Mouse (Mus musculus) embryonic facial prominence, embryonic 13.5 days (tissue): ENCODE measurements around the gene Tnfrsf18. TPM values are rescaled to one million over a fixed set of nuclear protein-coding genes. Genes with fewer than 3 reads are reported as not detected.
A peak's percentile ranks its signal among the peaks of the same experiment; 100 is the strongest.

Experiments
- ATAC-seq: fragments of 200-750 bp; cut with Nextera tagmentation; 2 replicates; pipeline ENCODE4 v1.8.0; 2017; ENCODE audit warnings: low read depth; ENCODE audit not compliant: insufficient number of reproducible peaks, insufficient read depth, low FRiP score, low TSS enrichment
- H3K27ac ChIP-seq: fragments of 300-500 bp; sonication (generic); 2 replicates; pipeline ENCODE4 v1.5.1; 2015; ENCODE audit warnings: moderate library complexity, mild to moderate bottlenecking, inconsistent platforms
- H3K27me3 ChIP-seq: fragments of 300-500 bp; sonication (generic); 2 replicates; pipeline ENCODE4 v1.6.1; 2015; ENCODE audit warnings: mild to moderate bottlenecking, inconsistent platforms
- H3K36me3 ChIP-seq: fragments of 300-500 bp; sonication (generic); 2 replicates; pipeline ENCODE4 v1.6.1; 2015; ENCODE audit warnings: mild to moderate bottlenecking, inconsistent platforms
- H3K4me1 ChIP-seq: fragments of 300-500 bp; sonication (generic); 2 replicates; pipeline ENCODE4 v1.6.1; 2015; ENCODE audit warnings: inconsistent platforms
- H3K4me2 ChIP-seq: fragments of 300-500 bp; sonication (generic); 2 replicates; pipeline ENCODE4 v1.6.1; 2015; ENCODE audit warnings: moderate library complexity, mild to moderate bottlenecking, inconsistent platforms
- H3K4me3 ChIP-seq: fragments of 300-500 bp; sonication (generic); 2 replicates; pipeline ENCODE4 v1.5.1; 2015; ENCODE audit warnings: mild to moderate bottlenecking, inconsistent platforms
- H3K9ac ChIP-seq: fragments of 300-500 bp; sonication (generic); 2 replicates; pipeline ENCODE4 v1.6.1; 2015; ENCODE audit warnings: mild to moderate bottlenecking, inconsistent platforms
- H3K9me3 ChIP-seq: fragments of 300-500 bp; sonication (generic); 2 replicates; pipeline ENCODE4 v1.6.1; 2016; ENCODE audit warnings: inconsistent platforms
- WGBS: fragments of 180-500 bp; shearing (Covaris S2); methylation state at CpG from one replicate; pipeline ENCODE4 v1.1.7; 2015; ENCODE audit warnings: mixed read lengths; 5-methylcytosine and 5-hydroxymethylcytosine counted together
- polyA plus RNA-seq: library from polyadenylated mRNA; unstranded; fragments of >200 nt; fragmentation: Nextera tagmentation; extraction: Ambion mirVana; gene quantifications from 2 replicates; pipeline ENCODE4 v1.2.1, GENCODE M21; 2015

Gene Tnfrsf18
- polyA plus RNA-seq, 1 experiment from 2014 or later: 3.0 TPM

DNA sequence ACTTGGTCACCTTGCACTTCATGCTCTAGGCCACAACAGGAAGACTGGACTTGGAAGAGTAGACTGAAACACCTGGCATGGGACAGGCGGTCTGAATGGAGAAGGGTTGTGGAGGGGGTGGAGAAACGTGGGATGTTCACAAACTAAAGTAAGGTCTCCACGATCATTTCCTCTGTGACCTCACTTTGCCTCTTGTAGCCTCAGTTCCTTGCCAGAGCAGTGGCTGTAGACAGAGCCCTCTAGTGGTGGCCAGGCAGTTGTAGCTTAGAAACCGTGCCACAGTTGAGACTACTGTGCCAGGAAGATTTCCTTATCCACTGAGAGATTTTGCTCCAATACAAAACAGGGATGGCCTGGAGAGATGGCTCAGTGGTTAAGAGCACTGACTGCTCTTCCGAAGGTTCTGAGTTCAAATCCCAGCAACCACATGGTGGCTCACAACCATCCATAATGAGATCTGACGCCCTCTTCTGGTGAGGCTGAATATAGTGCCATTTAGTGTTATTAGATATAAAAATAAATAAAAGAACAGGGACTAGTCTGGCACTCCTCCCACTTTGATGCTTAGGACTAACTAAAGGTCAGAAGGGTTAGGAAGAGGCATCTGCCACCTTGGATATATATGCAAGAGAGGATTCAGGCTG lies 7.6 kb downstream of the Tnfrsf18 start:
- Histone ChIP-seq H3K27me3 (peaks cover 30% of the 10 kb centered on the region), H3K9me3 (no peaks in the 10 kb centered on the region), H3K4me1 (peaks cover 28% of the 10 kb centered on the region), H3K36me3 (peaks cover 6% of the 10 kb centered on the region), H3K4me2 (no peak overlapping the region), H3K4me3 (no peak overlapping the region), H3K27ac (no peak overlapping the region), H3K9ac (no peak overlapping the region)
- no peak for ATAC-seq
- WGBS: 43% methylated on average over 6 of the region's 6 CpGs

DNA sequence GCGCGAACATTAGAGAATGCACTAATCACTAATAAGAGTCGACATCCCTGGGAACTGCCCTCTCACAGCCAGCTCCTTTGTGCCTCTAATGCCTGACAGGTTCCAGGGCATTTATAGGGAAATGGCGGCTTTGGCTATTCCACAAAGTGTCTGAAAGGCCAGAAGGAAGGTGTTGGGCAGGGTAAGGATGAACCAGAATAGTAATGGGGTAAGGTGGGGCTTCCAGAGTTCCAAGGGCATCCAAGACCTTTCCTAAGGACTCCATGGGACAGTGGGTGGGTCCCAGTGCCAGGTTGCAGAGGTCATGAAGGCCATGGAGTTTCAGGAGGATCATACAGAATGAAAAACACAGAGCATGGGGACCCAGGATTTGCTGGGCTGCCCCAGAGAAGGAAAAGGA lies 8.3 kb downstream of the Tnfrsf18 start:
- Histone ChIP-seq H3K4me2 (no peak overlapping the region; the same call in 1 of the 2 replicates), H3K36me3 (peaks cover 3% of the 10 kb centered on the region; the same call in 1 of the 2 replicates), H3K4me1 (peaks cover 28% of the 10 kb centered on the region), H3K27me3 (peaks cover 30% of the 10 kb centered on the region), H3K9ac (0 out of 2 replicates have a peak overlapping the region, but pooled peaks have one; percentile 38), H3K4me3 (no peak overlapping the region), H3K27ac (no peak overlapping the region), H3K9me3 (no peaks in the 10 kb centered on the region)
- no peak for ATAC-seq
- WGBS: 61% methylated on average over 4 of the region's 4 CpGs

DNA sequence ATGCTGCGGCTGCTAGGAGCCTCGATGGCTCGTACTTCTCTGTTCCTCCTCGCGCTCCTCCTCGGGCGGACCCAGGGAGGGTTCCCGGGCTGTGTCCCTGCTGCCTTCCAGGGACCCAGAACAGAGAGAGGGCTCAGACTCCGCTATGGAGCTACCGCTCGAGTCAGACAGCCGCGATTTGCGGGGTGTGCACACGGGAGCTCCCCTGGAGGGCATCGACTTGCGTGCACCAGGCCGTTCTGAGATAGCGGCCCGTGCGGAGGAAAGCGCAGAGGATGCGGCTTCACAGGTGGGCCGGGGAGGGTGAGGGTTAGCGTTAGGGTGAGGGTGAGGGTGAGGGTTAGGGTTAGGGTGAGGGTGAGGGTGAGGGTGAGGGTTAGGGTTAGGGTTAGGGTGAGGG lies 8.9 kb downstream of the Tnfrsf18 start:
- no peak for ATAC-seq
- Histone ChIP-seq H3K9me3 (no peaks in the 10 kb centered on the region), H3K4me3 (peak overlapping the region; percentile 15), H3K9ac (peak overlapping the region; percentile 38; the same call in 1 of the 2 replicates), H3K27ac (no peak overlapping the region), H3K4me1 (peaks cover 28% of the 10 kb centered on the region), H3K4me2 (peak overlapping the region; percentile 51), H3K36me3 (no peaks in the 10 kb centered on the region), H3K27me3 (peaks cover 30% of the 10 kb centered on the region)
- 10% methylated on average over 25 of the region's 25 CpGs for WGBS

DNA sequence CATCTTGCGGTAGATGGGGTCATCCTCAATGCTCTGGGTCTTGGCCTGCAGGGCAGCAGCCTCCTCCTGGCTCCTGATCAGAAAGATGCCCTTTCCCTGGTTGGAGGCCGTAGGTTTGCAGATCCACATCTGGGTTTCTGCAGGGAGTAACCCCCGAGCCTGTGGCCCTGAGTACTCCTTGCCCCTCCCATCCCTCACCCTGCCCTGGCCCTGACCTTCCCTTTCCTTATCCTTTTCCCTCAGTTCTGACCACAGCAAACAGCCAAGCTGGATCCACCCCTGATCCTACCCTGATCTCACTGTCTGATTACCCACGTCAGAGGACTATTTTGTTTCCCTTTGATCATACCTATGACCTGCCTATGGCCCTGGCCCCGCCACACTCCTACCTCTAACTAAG lies 18.8 kb downstream of the Tnfrsf18 start:
- Histone ChIP-seq H3K27me3 (no peaks in the 10 kb centered on the region), H3K4me3 (no peak overlapping the region), H3K27ac (no peak overlapping the region), H3K4me1 (no peaks in the 10 kb centered on the region), H3K4me2 (no peak overlapping the region), H3K9ac (no peak overlapping the region), H3K9me3 (no peaks in the 10 kb centered on the region), H3K36me3 (no peaks in the 10 kb centered on the region)
- no peak for ATAC-seq
- WGBS: 46% methylated on average over 5 of the region's 5 CpGs

DNA sequence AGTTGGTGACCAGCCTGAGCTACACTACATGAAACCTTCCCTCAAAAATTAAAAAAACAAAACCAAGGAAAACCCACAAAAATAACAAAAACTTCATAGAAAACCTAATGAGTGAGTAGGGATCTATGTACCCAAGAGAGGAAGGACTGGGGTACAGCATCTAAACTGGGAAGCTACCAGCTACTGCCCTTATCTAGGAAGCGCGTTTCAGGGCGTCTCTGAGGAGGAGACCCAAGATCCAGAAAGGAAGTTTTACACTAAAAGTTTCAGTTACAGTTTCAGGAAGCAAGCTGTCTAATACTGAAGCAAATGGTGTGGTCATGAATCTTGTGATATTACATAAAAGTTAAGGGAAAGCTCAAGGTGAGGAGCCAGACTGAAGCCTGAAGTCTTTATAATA lies 23.8 kb downstream of the Tnfrsf18 start:
- no peaks in the 10 kb centered on the region for H3K9me3 ChIP-seq
- no peak overlapping the region for H3K9ac ChIP-seq
- no peak overlapping the region for H3K27ac ChIP-seq
- H3K4me3 ChIP-seq: no peak overlapping the region
- no peaks in the 10 kb centered on the region for H3K27me3 ChIP-seq
- ATAC-seq: no peak
- 78% methylated on average over 3 of the region's 3 CpGs for WGBS
- H3K4me1 ChIP-seq: no peaks in the 10 kb centered on the region
- no peak overlapping the region for H3K4me2 ChIP-seq
- no peaks in the 10 kb centered on the region for H3K36me3 ChIP-seq

DNA sequence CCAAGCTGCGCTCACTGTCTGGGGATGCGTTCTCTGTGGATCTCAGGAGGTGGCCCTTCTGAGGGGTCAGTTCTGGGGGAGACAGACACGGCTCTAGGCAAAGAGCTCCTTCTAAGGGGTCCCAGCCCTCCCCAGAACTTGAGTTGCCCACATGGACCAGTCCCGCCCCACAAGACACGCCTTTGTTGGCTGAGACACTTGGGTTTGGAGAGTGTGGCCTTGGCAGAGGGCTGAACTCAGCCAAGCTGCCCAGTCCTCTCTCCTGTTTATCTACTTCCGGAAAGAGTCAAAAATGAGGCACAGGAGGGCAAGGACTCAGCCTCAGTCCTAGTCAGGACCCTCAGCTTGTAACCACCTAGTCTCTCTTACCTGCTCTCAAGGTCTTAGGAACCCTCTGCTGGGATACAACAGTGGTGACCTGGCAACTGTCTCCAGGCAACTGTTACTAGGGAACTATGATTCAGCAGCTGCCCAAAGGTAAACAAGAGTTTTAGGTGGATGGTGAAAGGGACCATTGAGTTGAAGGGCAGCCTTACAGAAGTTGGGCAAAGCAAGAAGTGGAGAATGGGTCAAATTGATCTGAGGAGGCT lies 24.5 kb downstream of the Tnfrsf18 start:
- no peak for ATAC-seq
- Histone ChIP-seq H3K27me3 (no peaks in the 10 kb centered on the region), H3K27ac (no peak overlapping the region), H3K4me3 (no peak overlapping the region), H3K4me1 (no peaks in the 10 kb centered on the region), H3K9me3 (no peaks in the 10 kb centered on the region), H3K9ac (no peak overlapping the region), H3K4me2 (no peak overlapping the region), H3K36me3 (no peaks in the 10 kb centered on the region)
- WGBS: 76% methylated on average over 6 of the region's 6 CpGs

DNA sequence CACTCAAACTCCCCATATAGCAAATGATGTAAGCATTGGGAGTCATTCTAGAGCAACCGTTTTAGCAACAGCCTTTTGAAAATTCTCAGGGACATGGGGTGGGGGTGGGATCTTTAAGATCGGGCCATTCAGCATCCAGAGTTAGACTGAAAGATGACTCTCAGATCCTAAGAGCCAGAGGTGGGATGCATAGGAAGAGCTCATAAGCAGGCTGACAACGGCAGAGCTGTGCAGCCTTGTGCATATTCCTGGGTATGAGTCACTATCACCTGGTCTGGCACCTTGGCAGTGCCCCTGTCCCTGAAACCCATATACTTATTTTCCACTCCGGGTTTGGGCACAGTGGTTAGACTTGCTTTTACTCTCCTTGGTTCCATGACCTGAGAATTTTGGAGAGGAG lies 27.1 kb downstream of the Tnfrsf18 start:
- H3K4me3 ChIP-seq: no peak overlapping the region
- 74% methylated on average over 4 of the region's 4 CpGs for WGBS
- H3K36me3 ChIP-seq: no peaks in the 10 kb centered on the region
- H3K4me1 ChIP-seq: no peaks in the 10 kb centered on the region
- H3K4me2 ChIP-seq: no peak overlapping the region
- H3K27me3 ChIP-seq: no peaks in the 10 kb centered on the region
- no peak for ATAC-seq
- no peaks in the 10 kb centered on the region for H3K9me3 ChIP-seq
- no peak overlapping the region for H3K9ac ChIP-seq
- H3K27ac ChIP-seq: no peak overlapping the region

DNA sequence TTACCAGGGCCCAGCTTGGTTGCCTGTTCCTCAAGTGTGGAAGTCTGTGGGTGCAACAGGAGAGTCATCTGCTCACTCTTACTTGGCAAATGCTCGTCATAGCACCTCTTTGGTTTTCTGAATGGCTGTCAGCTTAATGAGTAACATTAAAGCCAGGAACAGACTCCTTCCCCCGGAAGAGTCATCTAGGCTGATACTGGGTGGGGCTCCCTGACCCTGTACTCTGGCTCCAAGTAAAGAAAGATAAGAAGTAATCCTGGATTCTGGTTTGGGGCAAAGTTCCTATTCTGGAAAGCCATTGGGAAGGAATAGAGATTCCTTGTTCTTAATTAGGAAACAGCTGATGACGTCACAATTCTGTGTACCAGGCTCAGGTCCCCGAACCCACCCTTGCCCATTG lies 28.2 kb downstream of the Tnfrsf18 start:
- no peaks in the 10 kb centered on the region for H3K27me3 ChIP-seq
- H3K4me3 ChIP-seq: no peak overlapping the region
- H3K9me3 ChIP-seq: no peaks in the 10 kb centered on the region
- H3K4me1 ChIP-seq: no peaks in the 10 kb centered on the region
- H3K27ac ChIP-seq: no peak overlapping the region
- no peak for ATAC-seq
- H3K36me3 ChIP-seq: no peaks in the 10 kb centered on the region
- WGBS: 79% methylated on average over 4 of the region's 4 CpGs
- no peak overlapping the region for H3K4me2 ChIP-seq
- no peak overlapping the region for H3K9ac ChIP-seq

DNA sequence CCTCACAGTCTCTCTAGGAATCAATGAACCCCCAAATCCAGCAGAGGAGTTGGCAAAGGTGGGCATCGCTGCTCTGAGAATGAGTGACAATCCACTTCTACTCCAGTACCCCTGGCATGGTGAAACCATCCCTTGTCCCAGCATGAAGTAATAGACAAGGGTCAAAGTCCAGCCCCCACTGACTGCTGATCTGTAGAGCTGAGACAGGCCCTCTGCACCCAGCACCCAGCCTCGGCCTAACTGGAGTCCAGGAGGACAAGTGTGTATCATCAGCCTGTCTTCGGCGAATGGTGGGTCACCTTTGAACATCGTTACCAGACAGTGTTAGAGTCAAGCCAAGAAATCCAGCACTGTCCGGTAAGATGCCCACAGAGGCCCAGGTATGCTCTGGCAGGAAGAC lies 28.6 kb downstream of the Tnfrsf18 start:
- ATAC-seq: no peak
- Histone ChIP-seq H3K9ac (no peak overlapping the region), H3K4me1 (no peaks in the 10 kb centered on the region), H3K27ac (no peak overlapping the region), H3K36me3 (no peaks in the 10 kb centered on the region), H3K4me2 (no peak overlapping the region), H3K9me3 (no peaks in the 10 kb centered on the region), H3K4me3 (no peak overlapping the region), H3K27me3 (no peaks in the 10 kb centered on the region)
- WGBS: 91% methylated on average over 6 of the region's 6 CpGs

DNA sequence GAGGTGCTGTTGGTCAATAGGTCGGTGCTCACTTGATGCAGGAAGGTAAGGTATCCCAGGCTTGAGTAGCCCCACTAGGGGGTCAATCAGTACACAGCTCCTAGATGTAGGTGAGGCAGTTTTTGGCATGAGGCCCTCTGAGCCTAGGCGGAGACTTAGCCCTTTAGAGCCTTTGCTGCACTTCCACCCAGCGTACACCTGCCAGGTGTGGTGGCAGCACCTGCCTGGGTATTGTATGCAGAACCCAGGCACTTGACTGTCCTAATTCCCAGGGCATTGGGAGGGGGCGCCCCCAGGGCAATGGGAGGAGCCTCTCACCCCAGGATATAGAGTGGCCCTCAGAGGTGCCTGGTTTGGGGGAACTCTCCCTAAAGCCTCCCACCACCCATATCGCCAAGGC lies 29.2 kb downstream of the Tnfrsf18 start:
- Histone ChIP-seq H3K4me1 (no peaks in the 10 kb centered on the region), H3K9ac (no peak overlapping the region), H3K4me2 (0 out of 2 replicates have a peak overlapping the region, but pooled peaks have one; percentile 47), H3K36me3 (no peaks in the 10 kb centered on the region), H3K9me3 (no peaks in the 10 kb centered on the region), H3K27ac (no peak overlapping the region), H3K4me3 (no peak overlapping the region), H3K27me3 (no peaks in the 10 kb centered on the region)
- 92% methylated on average over 5 of the region's 5 CpGs for WGBS
- ATAC-seq: no peak

DNA sequence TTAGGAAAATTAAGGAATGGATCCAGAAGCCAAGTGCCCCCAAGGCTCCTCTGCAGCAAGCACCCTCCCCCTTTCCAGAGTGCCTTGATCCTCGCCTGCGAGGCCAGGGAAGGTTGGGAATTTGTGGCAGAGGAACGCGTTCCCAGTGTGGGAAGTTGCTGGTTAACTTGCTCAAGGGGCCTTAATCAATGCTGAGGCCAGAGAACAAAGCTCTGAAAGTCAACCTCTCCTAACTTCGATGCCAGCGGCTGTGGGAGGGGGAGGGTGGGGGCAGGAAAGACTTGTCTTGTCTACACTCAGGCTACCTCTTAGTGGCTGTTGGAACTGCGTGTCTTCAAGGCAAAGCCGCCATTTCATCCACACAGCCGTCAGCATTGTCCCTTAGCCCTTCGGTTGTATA lies 31.7 kb downstream of the Tnfrsf18 start:
- H3K4me3 ChIP-seq: peak overlapping the region; percentile 40
- H3K27me3 ChIP-seq: no peaks in the 10 kb centered on the region
- H3K27ac ChIP-seq: peak overlapping the region; percentile 89; the same call in 1 of the 2 replicates
- WGBS: 28% methylated on average over 10 of the region's 10 CpGs
- H3K4me2 ChIP-seq: peak overlapping the region; percentile 47
- no peak for ATAC-seq
- H3K9ac ChIP-seq: peak overlapping the region; percentile 47
- H3K4me1 ChIP-seq: no peaks in the 10 kb centered on the region
- no peaks in the 10 kb centered on the region for H3K9me3 ChIP-seq
- H3K36me3 ChIP-seq: no peaks in the 10 kb centered on the region

DNA sequence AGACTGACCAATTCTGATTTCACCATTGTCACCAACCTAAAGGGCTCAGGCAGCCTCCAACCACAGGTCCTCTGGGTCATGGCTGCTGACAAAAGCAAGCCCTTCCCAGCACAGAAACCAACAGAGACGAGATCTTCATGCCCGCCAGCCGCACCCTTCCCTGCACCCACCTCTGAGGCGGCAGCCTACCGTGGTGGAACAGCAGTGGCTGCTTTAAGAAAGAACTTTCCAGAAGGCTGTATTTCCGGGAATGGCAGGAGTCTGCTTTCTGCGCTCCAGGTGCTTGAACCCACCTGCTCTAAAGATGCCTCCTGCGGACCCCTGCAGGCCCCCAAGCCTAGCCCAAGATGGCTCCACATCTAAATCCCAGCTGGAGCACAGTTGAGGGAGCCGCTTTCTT lies 32.9 kb downstream of the Tnfrsf18 start:
- Histone ChIP-seq H3K4me2 (peak overlapping the region; percentile 47), H3K4me3 (peak overlapping the region; percentile 40), H3K36me3 (no peaks in the 10 kb centered on the region), H3K4me1 (no peaks in the 10 kb centered on the region), H3K27me3 (no peaks in the 10 kb centered on the region), H3K9me3 (no peaks in the 10 kb centered on the region), H3K27ac (peak overlapping the region; percentile 89), H3K9ac (peak overlapping the region; percentile 69)
- ATAC-seq: no peak
- 66% methylated on average over 9 of the region's 9 CpGs for WGBS
